Mouse (Mus musculus): ENCODE measurements around the gene Hnf1b. TPM values are rescaled to one million over a fixed set of nuclear protein-coding genes. Genes with fewer than 3 reads are reported as not detected.

The Hnf1b gene
- total and polyA plus RNA-seq, 3 experiments = 0.11 to 3.0 (median 0.42) TPM

- H3K79me2 ChIP-seq (replicated peaks; ENCODE audit: control insufficient read depth, extremely low read depth, insufficient read depth, poor library complexity, severe bottlenecking) = no peaks in the 10 kb centered on the region
- H3K27ac ChIP-seq (ENCODE audit: insufficient read depth, low read depth) = no peak overlapping the region
- H3K4me2 ChIP-seq (ENCODE audit: insufficient read depth, low read depth, poor library complexity, severe bottlenecking) = peak overlapping the region; percentile 39
- peaks cover 6% of the 10 kb centered on the region for H3K27me3 ChIP-seq (replicated peaks)
- no peak overlapping the region for H3K9ac ChIP-seq (ENCODE audit: insufficient read depth, low read depth)
- H3K4me1 ChIP-seq (ENCODE audit: control insufficient read depth in 1 of 2, insufficient read depth in 2 of 2) = peaks cover 0 to 11% of the 10 kb centered on the region in 2 experiments; a peak in 2 of 4 replicates
- no peak overlapping the region for H3K4me3 ChIP-seq (replicated peaks in 1 of 3; ENCODE audit: low read depth in 2 of 3, low read length in 2 of 3, poor library complexity in 1 of 3)
- TF ChIP-seq NRF1 (IDR thresholded peaks at IDR 0.05; ENCODE audit: low read depth, low read length) = no peak
- TF ChIP-seq E2F4 (IDR thresholded peaks at IDR 0.05; ENCODE audit: insufficient replicate concordance, low read depth, low read length) = no peak
- peak; percentile 42; the same call in 1 of the 2 replicates for TF ChIP-seq SIN3A (IDR thresholded peaks at IDR 0.05; ENCODE audit: low read length)
- peak; percentile 69; the same call in 1 of the 2 replicates for TF ChIP-seq NELFE (IDR thresholded peaks at IDR 0.05; ENCODE audit: low read depth, low read length)
- no peak for TF ChIP-seq ZKSCAN1 (IDR thresholded peaks at IDR 0.05; ENCODE audit: borderline replicate concordance, low read depth, low read length)
- TF ChIP-seq MYC (IDR thresholded peaks at IDR 0.05; ENCODE audit: low read depth, low read length) = 0 out of 2 replicates have a peak, but pooled peaks have one; percentile 42
- TF ChIP-seq TCF12 (IDR thresholded peaks at IDR 0.05; ENCODE audit: low read depth, low read length) = no peak
- 0 out of 2 replicates have a peak, but pooled peaks have one; percentile 19 for TF ChIP-seq CHD2 (IDR thresholded peaks at IDR 0.05; ENCODE audit: low read length)
- TF ChIP-seq MXI1 (IDR thresholded peaks at IDR 0.05; ENCODE audit: low read depth, low read length) = no peak
- no peak for TF ChIP-seq MAFK (IDR thresholded peaks at IDR 0.05; ENCODE audit: insufficient replicate concordance, low read length)
- no peak for TF ChIP-seq KAT2A (IDR thresholded peaks at IDR 0.05; ENCODE audit: insufficient replicate concordance, low read length)
- TF ChIP-seq CTCF (conservative IDR thresholded peaks at IDR 0.05 in 1 of 2, IDR thresholded peaks at IDR 0.05 in 1 of 2; ENCODE audit: low read depth in 2 of 2, low read length in 2 of 2) = peak; percentile 96 to 99
- TF ChIP-seq CHD1 (IDR thresholded peaks at IDR 0.05; ENCODE audit: low read depth, low read length) = no peak
- peak; percentile 52; the same call in 1 of the 2 replicates for TF ChIP-seq JUND (conservative IDR thresholded peaks at IDR 0.05; ENCODE audit: low read depth, low read length)
- peak; percentile 49; the same call in 1 of the 2 replicates for TF ChIP-seq IRF4 (IDR thresholded peaks at IDR 0.05; ENCODE audit: low read depth, low read length)
- no peak; the same call in 1 of the 2 replicates for TF ChIP-seq ETS1 (conservative IDR thresholded peaks at IDR 0.05; ENCODE audit: low read depth, low read length)
- TF ChIP-seq SMC3 (IDR thresholded peaks at IDR 0.05; ENCODE audit: low read depth, low read length) = peak; percentile 99
- TF ChIP-seq MAX (IDR thresholded peaks at IDR 0.05; ENCODE audit: low read length) = peak; percentile 23; the same call in 1 of the 2 replicates
- TF ChIP-seq RAD21 (IDR thresholded peaks at IDR 0.05; ENCODE audit: low read depth, low read length) = peak; percentile 100
- TF ChIP-seq ELF1 (IDR thresholded peaks at IDR 0.05; ENCODE audit: low read depth, low read length) = no peak
- no peak for TF ChIP-seq USF2 (conservative IDR thresholded peaks at IDR 0.05; ENCODE audit: low read depth, low read length)
- no peak for TF ChIP-seq POLR2A (IDR thresholded peaks at IDR 0.05; ENCODE audit: low read depth, low read length)
- no peak for TF ChIP-seq GABPA (IDR thresholded peaks at IDR 0.05; ENCODE audit: insufficient replicate concordance, low read depth, low read length)
- no peak for TF ChIP-seq BHLHE40 (IDR thresholded peaks at IDR 0.05; ENCODE audit: low read depth, low read length)
- no peak for TF ChIP-seq JUN (IDR thresholded peaks at IDR 0.05; ENCODE audit: insufficient read depth, low read depth, low read length)
- TF ChIP-seq MEF2A (IDR thresholded peaks at IDR 0.05; ENCODE audit: borderline replicate concordance, low read depth, low read length) = peak; percentile 40; the same call in 1 of the 2 replicates
- TF ChIP-seq ZMIZ1 (IDR thresholded peaks at IDR 0.05; ENCODE audit: low read depth, low read length) = no peak
- peak; percentile 93 for TF ChIP-seq ZC3H11A (IDR thresholded peaks at IDR 0.05; ENCODE audit: low read depth, low read length)
- TF ChIP-seq RCOR1 (conservative IDR thresholded peaks at IDR 0.05; ENCODE audit: low read depth, low read length) = no peak
- no peak for TF ChIP-seq USF1 (IDR thresholded peaks at IDR 0.05; ENCODE audit: low read depth, low read length)
- TF ChIP-seq EP300 (IDR thresholded peaks at IDR 0.05; ENCODE audit: low read length) = no peak
- TF ChIP-seq PAX5 (IDR thresholded peaks at IDR 0.05; ENCODE audit: low read length) = no peak
- TF ChIP-seq ZNF384 (IDR thresholded peaks at IDR 0.05; ENCODE audit: low read depth, low read length) = no peak
- no peak for TF ChIP-seq UBTF (IDR thresholded peaks at IDR 0.05; ENCODE audit: low read depth, low read length)
- no peak; the same call in 1 of the 2 replicates for TF ChIP-seq MAZ (IDR thresholded peaks at IDR 0.05; ENCODE audit: low read depth, low read length)
- 0 out of 2 replicates have a peak, but pooled peaks have one; percentile 5 for TF ChIP-seq HCFC1 (IDR thresholded peaks at IDR 0.05; ENCODE audit: low read depth, low read length)
- no peak for TF ChIP-seq TBP (conservative IDR thresholded peaks at IDR 0.05; ENCODE audit: low read depth, low read length)
- TF ChIP-seq POLR2AphosphoS2 (IDR thresholded peaks at IDR 0.05; ENCODE audit: low read depth, low read length) = no peak
- H3K9me3 ChIP-seq (replicated peaks; ENCODE audit: low read length) = no peaks in the 10 kb centered on the region
- dilution Hi-C loops (cut with MboI; ENCODE audit: extremely low pct_ligation_motif_present, extremely low pct_unique_long_range_greater_than_20kb, low sequenced_read_pairs) (no loop called here), in situ Hi-C loops (cut with MboI; ENCODE audit: low pct_ligation_motif_present, low pct_unique_long_range_greater_than_20kb, low sequenced_read_pairs) (loop anchor here (5.0 to 25.0 kb wide), 2 partner anchors 149 to 374 kb away; no protein-coding TSS in a partner anchor)
- no peaks in the 10 kb centered on the region for H3K36me3 ChIP-seq (replicated peaks in 1 of 2; ENCODE audit: control insufficient read depth in 1 of 2, insufficient read depth in 1 of 2, low read length in 1 of 2)
- peak; percentile 77 for DNase-seq (ENCODE audit: extremely low read depth)
Observed at GRCm38 (mm10) chr11:83935986-83936665, 86.3 kb downstream of the Hnf1b start.
